Mouse (Mus musculus) kidney, postnatal 10 days (tissue): ENCODE measurements around the gene Nphs2.
"Not testable (repeated sequence)": the region's sequence is repeated elsewhere in the genome, so short reads cannot be mapped to it uniquely, and the experiment has no call there.

Experiments
- DNase-seq: peaks from one replicate; pipeline ENCODE4 v3.0.0; 2021; ENCODE audit warnings: mixed read lengths

Nphs2 gene

GRCm38 (mm10) chr1:156310630-156311029, at the start of gene Nphs2:
TSS of gene Nphs2 (plus strand) at chr1:156310727.
- peak; percentile 46 for DNase-seq

GRCm38 (mm10) chr1:156263352-156263751, 47.2 kb upstream of the Nphs2 start:
- peak; percentile 79 for DNase-seq

GRCm38 (mm10) chr1:156263946-156264345, 46.6 kb upstream of the Nphs2 start:
- DNase-seq: no peak

- DNase-seq: not testable (repeated sequence)
These were observed 42.0 kb upstream of the Nphs2 start for GRCm38 (mm10) chr1:156268546-156268945.

- no peak for DNase-seq
These were observed 40.1 kb upstream of the Nphs2 start for GRCm38 (mm10) chr1:156270471-156270870.

- DNase-seq: no peak
These were observed 38.9 kb upstream of the Nphs2 start for GRCm38 (mm10) chr1:156271654-156272053.

- no peak for DNase-seq
These were observed 36.9 kb upstream of the Nphs2 start for GRCm38 (mm10) chr1:156273647-156274046.

- DNase-seq: no peak
These were observed 30.4 kb upstream of the Nphs2 start for GRCm38 (mm10) chr1:156280131-156280530.

- DNase-seq: no peak
These were observed 26.3 kb upstream of the Nphs2 start for GRCm38 (mm10) chr1:156284207-156284606.

- no peak for DNase-seq
These were observed 25.5 kb upstream of the Nphs2 start for GRCm38 (mm10) chr1:156284851-156285540.

GRCm38 (mm10) chr1:156285541-156285896, 25.0 kb upstream of the Nphs2 start:
- no peak for DNase-seq

- no peak for DNase-seq
These were observed 21.8 kb upstream of the Nphs2 start for GRCm38 (mm10) chr1:156288556-156289221.

- not testable (repeated sequence) for DNase-seq
These were observed 21.3 kb upstream of the Nphs2 start for GRCm38 (mm10) chr1:156289222-156289587.

- DNase-seq: no peak
These were observed 20.5 kb upstream of the Nphs2 start for GRCm38 (mm10) chr1:156290016-156290415.

- DNase-seq: peak; percentile 54
These were observed 7.4 kb upstream of the Nphs2 start, which contains the start of gene Tdrd5 for GRCm38 (mm10) chr1:156302911-156303749. TSS of gene Tdrd5 (minus strand) at chr1:156303664.

- no peak for DNase-seq
These were observed 1.9 kb upstream of the Nphs2 start for GRCm38 (mm10) chr1:156308595-156308994.

- no peak for DNase-seq
These were observed 12.6 kb downstream of the Nphs2 start for GRCm38 (mm10) chr1:156323126-156323525.

GRCm38 (mm10) chr1:156340847-156341246, 30.3 kb downstream of the Nphs2 start:
- DNase-seq: no peak

- DNase-seq: no peak
These were observed 33.9 kb downstream of the Nphs2 start for GRCm38 (mm10) chr1:156344433-156344832.

GRCm38 (mm10) chr1:156345633-156346032, 35.1 kb downstream of the Nphs2 start:
- DNase-seq: no peak

GRCm38 (mm10) chr1:156349031-156349430, 38.5 kb downstream of the Nphs2 start:
- DNase-seq: no peak

GRCm38 (mm10) chr1:156350441-156350840, 39.9 kb downstream of the Nphs2 start:
- DNase-seq: no peak

- DNase-seq: no peak
These were observed 41.9 kb downstream of the Nphs2 start for GRCm38 (mm10) chr1:156352466-156352865.

GRCm38 (mm10) chr1:156365740-156366139, 55.2 kb downstream of the Nphs2 start, which contains the start of gene Gm2000:
TSS of gene Gm2000 (plus strand) at chr1:156366040.
- DNase-seq: no peak
